Mouse (Mus musculus): ENCODE results near the gene Txnrd2.

Txnrd2 gene

GRCm38 (mm10) chr16:18484794-18485435, 58.7 kb downstream of the Txnrd2 start:
- no peak for DNase-seq (ENCODE audit: low read depth, low spot score)

- no peak for DNase-seq (ENCODE audit: low read depth, low spot score)
Observed at GRCm38 (mm10) chr16:18486126-18486525, 59.9 kb downstream of the Txnrd2 start.

GRCm38 (mm10) chr16:18490281-18490680, 64.1 kb downstream of the Txnrd2 start:
- DNase-seq (ENCODE audit: low read depth, low spot score) = no peak

GRCm38 (mm10) chr16:18490894-18491293, 64.7 kb downstream of the Txnrd2 start:
- DNase-seq (ENCODE audit: low read depth, low spot score) = no peak

GRCm38 (mm10) chr16:18497865-18498515, 71.8 kb downstream of the Txnrd2 start:
- DNase-seq (ENCODE audit: low read depth, low spot score) = no peak

GRCm38 (mm10) chr16:18498558-18498990, 72.4 kb downstream of the Txnrd2 start, which contains the start of the genes Gnb1l and Rtl10:
Gene Gnb1l (plus strand): TSS chr16:18498713.
Gene Rtl10 (plus strand): TSS chr16:18498901.
- DNase-seq (ENCODE audit: low read depth, low spot score) = peak; percentile 95

- no peak for DNase-seq (ENCODE audit: low read depth, low spot score)
Observed at GRCm38 (mm10) chr16:18498996-18499395, 72.8 kb downstream of the Txnrd2 start.

- DNase-seq (ENCODE audit: low read depth, low spot score) = no peak
Observed at GRCm38 (mm10) chr16:18501531-18501930, 75.3 kb downstream of the Txnrd2 start.

GRCm38 (mm10) chr16:18503566-18504342, 77.6 kb downstream of the Txnrd2 start:
- DNase-seq (ENCODE audit: low read depth, low spot score) = no peak

- DNase-seq (ENCODE audit: low read depth, low spot score) = no peak
Observed at GRCm38 (mm10) chr16:18506524-18507199, 80.5 kb downstream of the Txnrd2 start.

- no peak for DNase-seq (ENCODE audit: low read depth, low spot score)
Observed at GRCm38 (mm10) chr16:18507200-18507549, 81.0 kb downstream of the Txnrd2 start.

GRCm38 (mm10) chr16:18511741-18512140, 85.6 kb downstream of the Txnrd2 start:
- DNase-seq (ENCODE audit: low read depth, low spot score) = no peak

- DNase-seq (ENCODE audit: low read depth, low spot score) = no peak
Observed at GRCm38 (mm10) chr16:18513508-18513907, 87.3 kb downstream of the Txnrd2 start.

- DNase-seq (ENCODE audit: low read depth, low spot score) = no peak
Observed at GRCm38 (mm10) chr16:18518091-18518490, 91.9 kb downstream of the Txnrd2 start.

- DNase-seq (ENCODE audit: low read depth, low spot score) = no peak
Observed at GRCm38 (mm10) chr16:18523563-18524245, 97.5 kb downstream of the Txnrd2 start.

- no peak for DNase-seq (ENCODE audit: low read depth, low spot score)
Observed at GRCm38 (mm10) chr16:18528656-18529055, 102.5 kb downstream of the Txnrd2 start.
